Mouse (Mus musculus): ENCODE measurements at regions not wholly inside any gene's neighbourhood (a gene's known extent, or its start where the extent isn't known, plus 50 kb on each side); places are given as distances from the start of the nearest gene placed in this dataset.

GRCm38 (mm10) chr12:65552230-65552629 lies 326.9 kb downstream of the Wdr20rt start:
- TF ChIP-seq POLR2A (IDR thresholded peaks at IDR 0.05; ENCODE audit: borderline replicate concordance, extremely low read depth, insufficient read depth, insufficient read length, poor library complexity, severe bottlenecking): no peak
- no peak for TF ChIP-seq CTCF (IDR thresholded peaks at IDR 0.05; ENCODE audit: borderline replicate concordance, extremely low read depth, insufficient read depth, insufficient read length)
